Mouse (Mus musculus) heart, embryonic 12.5 days (tissue): ENCODE measurements at regions not wholly inside any gene's neighbourhood (a gene's known extent, or its start where the extent isn't known, plus 50 kb on each side); places are given as distances from the start of the nearest gene placed in this dataset.

Experiments used
- ATAC-seq: fragments of 200-750 bp; cut with Nextera tagmentation; 2 replicates; pipeline ENCODE4 v1.8.0; 2017; ENCODE audit warnings: moderate TSS enrichment, moderate library complexity; ENCODE audit not compliant: insufficient number of reproducible peaks, low FRiP score
- H3K27ac ChIP-seq: fragments of 300-500 bp; sonication (generic); 2 replicates; pipeline ENCODE4 v1.5.1; 2016; ENCODE audit warnings: mild to moderate bottlenecking, moderate library complexity; ENCODE audit not compliant: poor library complexity, severe bottlenecking
- H3K27me3 ChIP-seq: fragments of 300-500 bp; sonication (generic); replicated peaks from 2 replicates; pipeline ENCODE4 v1.6.1; 2016; ENCODE audit warnings: mild to moderate bottlenecking, moderate library complexity
- H3K36me3 ChIP-seq: fragments of 300-500 bp; sonication (generic); 2 replicates; pipeline ENCODE4 v1.6.1; 2016; ENCODE audit warnings: mild to moderate bottlenecking, moderate library complexity
- H3K4me1 ChIP-seq: fragments of 300-500 bp; sonication (generic); replicated peaks from 2 replicates; pipeline ENCODE4 v1.6.1; 2016; ENCODE audit warnings: mild to moderate bottlenecking
- H3K4me2 ChIP-seq: fragments of 300-500 bp; sonication (generic); 2 replicates; pipeline ENCODE4 v1.6.1; 2016; ENCODE audit warnings: mild to moderate bottlenecking, moderate library complexity
- H3K4me3 ChIP-seq: fragments of 300-500 bp; sonication (generic); 2 replicates; pipeline ENCODE4 v1.5.1; 2016; ENCODE audit warnings: mild to moderate bottlenecking
- H3K9ac ChIP-seq: fragments of 300-500 bp; sonication (generic); 2 replicates; pipeline ENCODE4 v1.6.1; 2016; ENCODE audit warnings: mild to moderate bottlenecking, moderate library complexity
- H3K9me3 ChIP-seq: fragments of 300-500 bp; sonication (generic); replicated peaks from 2 replicates; pipeline ENCODE4 v1.6.1; 2016; ENCODE audit warnings: mild to moderate bottlenecking, moderate library complexity
- WGBS: fragments of 180-500 bp; shearing (Covaris S2); methylation state at CpG from one replicate; pipeline ENCODE4 v1.1.7; 2016; 5-methylcytosine and 5-hydroxymethylcytosine counted together

- 66% methylated on average over 8 of the region's 8 CpGs for WGBS
- H3K9ac ChIP-seq: no peak overlapping the region
- H3K9me3 ChIP-seq: no peaks in the 10 kb centered on the region
- no peak overlapping the region for H3K4me2 ChIP-seq
- no peak overlapping the region for H3K4me3 ChIP-seq
- H3K4me1 ChIP-seq: no peaks in the 10 kb centered on the region
- H3K27me3 ChIP-seq: no peaks in the 10 kb centered on the region
- H3K36me3 ChIP-seq: no peaks in the 10 kb centered on the region
- H3K27ac ChIP-seq: no peak overlapping the region
- no peak for ATAC-seq
Measured at GRCm38 (mm10) chr2:131801212-131801611, 58.3 kb downstream of the Erv3 start.

DNA sequence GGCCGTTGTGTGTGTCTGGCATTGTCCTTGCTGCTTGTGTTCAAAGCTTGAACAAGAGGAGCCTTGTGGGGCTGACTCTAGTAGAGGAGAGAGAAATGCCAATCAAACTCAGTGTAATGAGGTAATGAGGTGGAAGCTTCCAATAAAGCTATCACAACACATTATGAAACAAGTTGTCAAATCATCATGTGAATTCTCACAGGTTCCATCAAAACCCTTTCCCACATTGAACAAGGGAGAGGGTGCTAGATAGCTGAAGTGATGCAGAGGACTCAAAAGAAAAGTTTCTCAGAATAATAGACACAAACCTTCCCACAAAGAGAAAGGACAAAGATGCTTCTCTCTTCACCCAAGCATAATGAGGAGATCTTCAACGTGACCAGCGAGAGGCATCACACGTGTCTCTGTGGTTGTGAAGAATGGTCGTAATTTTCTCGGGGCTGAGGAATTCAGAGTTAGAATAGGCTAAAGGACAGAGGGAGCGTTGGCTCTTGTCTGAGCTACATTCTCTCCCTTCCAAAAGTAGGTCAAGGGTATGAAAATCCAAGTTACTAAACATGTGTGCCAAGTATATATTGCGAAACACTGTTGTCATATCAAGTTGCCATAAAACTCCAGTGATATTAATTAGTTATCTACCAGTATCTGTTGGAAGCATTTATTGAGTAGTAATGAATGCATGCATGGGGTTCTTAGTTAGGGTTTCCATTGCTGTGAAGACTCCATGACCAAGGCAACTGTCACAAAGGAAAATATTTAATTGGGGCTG, 59.2 kb downstream of the Erv3 start:
- no peaks in the 10 kb centered on the region for H3K36me3 ChIP-seq
- H3K9ac ChIP-seq: no peak overlapping the region
- no peak overlapping the region for H3K4me2 ChIP-seq
- no peak overlapping the region for H3K27ac ChIP-seq
- no peaks in the 10 kb centered on the region for H3K27me3 ChIP-seq
- H3K4me3 ChIP-seq: no peak overlapping the region
- no peaks in the 10 kb centered on the region for H3K4me1 ChIP-seq
- WGBS: 83% methylated on average over 8 of the region's 8 CpGs
- no peak for ATAC-seq
- H3K9me3 ChIP-seq: no peaks in the 10 kb centered on the region

DNA sequence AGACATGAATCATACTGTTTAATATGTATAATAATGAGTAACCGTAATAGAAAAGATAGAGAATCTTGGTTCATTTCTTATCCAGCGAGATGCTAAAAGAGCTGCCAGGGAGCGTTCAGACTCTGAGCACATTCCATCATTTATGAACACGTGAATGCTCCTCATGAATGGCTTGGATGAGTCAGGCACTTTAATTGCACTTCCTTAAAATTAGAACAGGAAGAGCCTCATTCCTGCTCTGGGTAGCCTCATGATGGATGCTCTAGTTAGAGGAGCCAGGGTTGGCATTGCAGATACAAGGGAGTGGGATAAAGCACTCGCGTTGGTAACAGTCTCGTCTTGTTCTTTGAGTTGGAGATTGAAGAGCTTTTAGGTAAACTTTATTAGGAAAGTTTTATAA, 60.1 kb downstream of the Erv3 start:
- no peak for ATAC-seq
- no peaks in the 10 kb centered on the region for H3K27me3 ChIP-seq
- no peak overlapping the region for H3K27ac ChIP-seq
- no peak overlapping the region for H3K9ac ChIP-seq
- H3K4me1 ChIP-seq: no peaks in the 10 kb centered on the region
- no peak overlapping the region for H3K4me3 ChIP-seq
- H3K4me2 ChIP-seq: no peak overlapping the region
- WGBS: 79% methylated on average over 7 of the region's 7 CpGs
- no peaks in the 10 kb centered on the region for H3K36me3 ChIP-seq
- H3K9me3 ChIP-seq: no peaks in the 10 kb centered on the region

- H3K27ac ChIP-seq: no peak overlapping the region
- H3K36me3 ChIP-seq: no peaks in the 10 kb centered on the region
- H3K9me3 ChIP-seq: no peaks in the 10 kb centered on the region
- no peak overlapping the region for H3K4me2 ChIP-seq
- no peak overlapping the region for H3K9ac ChIP-seq
- no peaks in the 10 kb centered on the region for H3K4me1 ChIP-seq
- 65% methylated on average over 9 of the region's 9 CpGs for WGBS
- no peaks in the 10 kb centered on the region for H3K27me3 ChIP-seq
- ATAC-seq: no peak
- H3K4me3 ChIP-seq: no peak overlapping the region
Measured at GRCm38 (mm10) chr2:131797001-131797693, 62.4 kb downstream of the Erv3 start.

DNA sequence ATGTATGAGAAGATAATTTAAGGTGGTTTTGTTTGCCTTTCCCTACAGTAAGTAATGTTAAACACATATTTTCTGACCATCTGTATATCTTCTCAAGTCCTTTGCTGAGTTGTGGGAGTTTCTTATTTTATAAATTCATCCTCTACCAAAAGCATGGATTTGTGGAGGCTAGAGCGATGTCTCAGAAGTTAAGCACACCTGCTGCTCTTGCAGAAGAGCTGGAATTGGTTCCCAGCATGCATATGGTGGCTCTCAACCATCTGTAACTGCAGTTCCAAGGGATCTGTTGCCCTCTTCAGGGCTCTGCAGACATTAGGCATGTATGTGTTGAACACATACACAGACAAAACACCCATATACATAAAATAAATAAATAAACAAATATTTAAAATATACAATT, 84.2 kb downstream of the Erv3 start:
- H3K4me3 ChIP-seq: no peak overlapping the region
- H3K36me3 ChIP-seq: no peaks in the 10 kb centered on the region
- H3K9ac ChIP-seq: no peak overlapping the region
- no peak overlapping the region for H3K4me2 ChIP-seq
- no peak overlapping the region for H3K27ac ChIP-seq
- H3K27me3 ChIP-seq: 0 out of 2 replicates have a peak, but pooled peaks cover 6% of the 10 kb centered on the region
- peaks cover 10% of the 10 kb centered on the region for H3K9me3 ChIP-seq
- 88% methylated on average over 1 of the region's 1 CpGs for WGBS
- ATAC-seq: no peak
- no peaks in the 10 kb centered on the region for H3K4me1 ChIP-seq

DNA sequence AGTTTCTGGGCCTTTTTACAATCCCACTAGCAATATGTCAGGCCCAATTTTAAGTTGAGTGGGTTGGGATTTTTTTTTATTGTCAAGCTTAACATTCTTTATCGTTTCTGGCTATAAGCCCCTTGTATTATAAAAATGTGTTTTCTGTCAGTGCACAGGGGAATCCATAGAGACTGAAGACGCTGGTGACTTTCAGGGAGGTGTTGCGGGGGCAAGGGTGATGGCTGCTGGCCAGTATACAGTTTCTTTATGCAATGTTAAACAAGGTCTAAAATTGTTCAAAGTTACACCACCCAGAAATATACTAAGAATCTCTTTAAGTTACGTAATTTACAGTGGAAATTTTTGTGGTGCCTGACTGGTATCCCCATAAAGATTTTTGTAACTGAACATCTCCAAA, 85.9 kb downstream of the Erv3 start:
- H3K4me3 ChIP-seq: no peak overlapping the region
- no peak overlapping the region for H3K4me2 ChIP-seq
- no peaks in the 10 kb centered on the region for H3K9me3 ChIP-seq
- ATAC-seq: no peak
- 0 out of 2 replicates have a peak, but pooled peaks cover 6% of the 10 kb centered on the region for H3K27me3 ChIP-seq
- no peak overlapping the region for H3K27ac ChIP-seq
- 72% methylated on average over 4 of the region's 4 CpGs for WGBS
- H3K36me3 ChIP-seq: no peaks in the 10 kb centered on the region
- no peak overlapping the region for H3K9ac ChIP-seq
- H3K4me1 ChIP-seq: no peaks in the 10 kb centered on the region

GRCm38 (mm10) chr2:131772163-131772562, 87.4 kb downstream of the Erv3 start:
- no peak for ATAC-seq
- Histone ChIP-seq H3K4me1 (no peaks in the 10 kb centered on the region), H3K9ac (no peak overlapping the region), H3K36me3 (no peaks in the 10 kb centered on the region), H3K27me3 (0 out of 2 replicates have a peak, but pooled peaks cover 6% of the 10 kb centered on the region), H3K4me2 (no peak overlapping the region), H3K4me3 (no peak overlapping the region), H3K9me3 (no peaks in the 10 kb centered on the region), H3K27ac (no peak overlapping the region)
- 75% methylated on average over 5 of the region's 5 CpGs for WGBS

DNA sequence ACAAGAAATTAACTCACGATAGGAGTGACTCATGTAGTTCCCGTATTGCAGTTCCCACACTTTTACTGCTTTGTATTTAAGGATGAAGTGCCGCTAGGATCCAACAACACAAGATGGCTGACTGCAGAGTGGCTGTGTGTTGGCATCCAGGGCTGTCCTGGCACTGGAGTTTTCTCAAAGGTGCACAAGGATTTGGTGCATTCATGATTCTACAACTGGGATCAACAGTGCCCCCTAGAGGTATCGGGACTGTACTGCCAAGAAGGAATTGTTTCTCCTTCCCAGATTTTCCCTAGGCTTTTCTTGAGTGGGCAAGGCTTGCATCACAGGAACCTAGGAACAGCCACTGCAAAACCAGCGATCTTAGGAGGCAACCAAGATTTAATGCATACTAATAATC, 88.7 kb downstream of the Erv3 start:
- no peak overlapping the region for H3K4me2 ChIP-seq
- no peak overlapping the region for H3K9ac ChIP-seq
- H3K4me3 ChIP-seq: no peak overlapping the region
- no peaks in the 10 kb centered on the region for H3K9me3 ChIP-seq
- no peaks in the 10 kb centered on the region for H3K36me3 ChIP-seq
- H3K27ac ChIP-seq: no peak overlapping the region
- no peak for ATAC-seq
- H3K27me3 ChIP-seq: 0 out of 2 replicates have a peak, but pooled peaks cover 6% of the 10 kb centered on the region
- WGBS: 52% methylated on average over 5 of the region's 5 CpGs
- H3K4me1 ChIP-seq: no peaks in the 10 kb centered on the region

GRCm38 (mm10) chr2:131769656-131770210, 89.8 kb downstream of the Erv3 start:
- 75% methylated on average over 9 of the region's 9 CpGs for WGBS

GRCm38 (mm10) chr2:131766500-131766899, 93.0 kb downstream of the Erv3 start:
- no peak for ATAC-seq
- WGBS: 92% methylated on average over 9 of the region's 9 CpGs
- no peak overlapping the region for H3K9ac ChIP-seq
- no peak overlapping the region for H3K4me2 ChIP-seq
- no peaks in the 10 kb centered on the region for H3K4me1 ChIP-seq
- H3K4me3 ChIP-seq: no peak overlapping the region
- no peaks in the 10 kb centered on the region for H3K36me3 ChIP-seq
- H3K27me3 ChIP-seq: no peaks in the 10 kb centered on the region
- no peak overlapping the region for H3K27ac ChIP-seq
- no peaks in the 10 kb centered on the region for H3K9me3 ChIP-seq

More at GRCm38 (mm10) chr2:131769656-131770210, 89.8 kb downstream of the Erv3 start:
- Histone ChIP-seq H3K4me1 (no peaks in the 10 kb centered on the region), H3K9me3 (no peaks in the 10 kb centered on the region), H3K36me3 (no peaks in the 10 kb centered on the region), H3K4me2 (no peak overlapping the region), H3K27ac (no peak overlapping the region), H3K4me3 (no peak overlapping the region), H3K27me3 (0 out of 2 replicates have a peak, but pooled peaks cover 6% of the 10 kb centered on the region), H3K9ac (no peak overlapping the region)
- ATAC-seq: no peak

GRCm38 (mm10) chr2:131761507-131761906, 98.0 kb downstream of the Erv3 start:
- Histone ChIP-seq H3K9ac (no peak overlapping the region), H3K36me3 (no peaks in the 10 kb centered on the region), H3K9me3 (no peaks in the 10 kb centered on the region), H3K4me3 (no peak overlapping the region), H3K4me2 (no peak overlapping the region), H3K27me3 (0 out of 2 replicates have a peak, but pooled peaks cover 3% of the 10 kb centered on the region), H3K27ac (no peak overlapping the region), H3K4me1 (no peaks in the 10 kb centered on the region)
- 73% methylated on average over 2 of the region's 2 CpGs for WGBS
- no peak for ATAC-seq
